8 mouse cellular contexts compared by ENCODE assay signal in genomic region chr5:99976334-99976955, GRCm38 (mm10). TPM values are rescaled to one million over a fixed set of nuclear protein-coding genes. Genes with fewer than 3 reads are reported as not detected.
A peak's percentile ranks its signal among the peaks of the same experiment; 100 is the strongest.
DNase-seq lines count a peak whose midpoint lies in the region; ATAC-seq lines count a peak whose summit lies in the region.

No protein-coding gene starts in this region.

- ATAC-seq in lung, embryonic 16.5 days (ENCODE audit: low read depth): no peak
- no peak for ATAC-seq in neural tube, embryonic 13.5 days (ENCODE audit: low read depth)

- peak overlapping the region; percentile 10; the same call in 1 of the 2 replicates for H3K27ac ChIP-seq in lung, embryonic 16.5 days (ENCODE audit: low read length)
- H3K27ac ChIP-seq in embryonic facial prominence, embryonic 10.5 days (replicated peaks): peak overlapping the region; percentile 100
- no peak overlapping the region for H3K27ac ChIP-seq in neural tube, embryonic 13.5 days (replicated peaks)

- peaks cover 25% of the 10 kb centered on the region for H3K4me1 ChIP-seq in lung, embryonic 16.5 days (replicated peaks; ENCODE audit: control insufficient read depth, insufficient read depth, low read length)
- peaks cover 33% of the 10 kb centered on the region for H3K4me1 ChIP-seq in embryonic facial prominence, embryonic 10.5 days
- H3K4me1 ChIP-seq in neural tube, embryonic 13.5 days (replicated peaks): peaks cover 53% of the 10 kb centered on the region

- DNase-seq in lung, postnatal 14 days: no peak
- DNase-seq in embryonic facial prominence, embryonic 10.5 days (ENCODE audit: low spot score): no peak
- DNase-seq in induced T-regulatory cell, adult 2 months (ENCODE audit: low read depth): peak; percentile 58
- DNase-seq in adrenal gland, adult 18-20 months (ENCODE audit: low spot score in 2 of 2): no peak
- DNase-seq in layer of hippocampus, postnatal 36 days: no peak
- no peak for DNase-seq in testis, postnatal 10 days (ENCODE audit: low spot score)

- WGBS in lung, embryonic 16.5 days: 4% methylated on average over 8 of the region's 8 CpGs
- WGBS in embryonic facial prominence, embryonic 10.5 days: 33% methylated on average over 8 of the region's 8 CpGs
- WGBS in neural tube, embryonic 13.5 days: 10% methylated on average over 8 of the region's 8 CpGs

- H3K27me3 ChIP-seq in lung, embryonic 16.5 days (ENCODE audit: control insufficient read depth, insufficient read depth, low read depth, low read length): no peaks in the 10 kb centered on the region
- H3K27me3 ChIP-seq in embryonic facial prominence, embryonic 10.5 days (replicated peaks; ENCODE audit: low read depth, poor library complexity, severe bottlenecking): no peaks in the 10 kb centered on the region
- no peaks in the 10 kb centered on the region for H3K27me3 ChIP-seq in neural tube, embryonic 13.5 days

- peak overlapping the region; percentile 99 for H3K9ac ChIP-seq in lung, embryonic 16.5 days (ENCODE audit: low read length)
- H3K9ac ChIP-seq in neural tube, embryonic 13.5 days: peak overlapping the region; percentile 96

- H3K4me2 ChIP-seq in lung, embryonic 16.5 days (ENCODE audit: low read depth, low read length): peak overlapping the region; percentile 67
- H3K4me2 ChIP-seq in neural tube, embryonic 13.5 days: peak overlapping the region; percentile 96

- peak overlapping the region; percentile 97 for H3K4me3 ChIP-seq in lung, embryonic 16.5 days (ENCODE audit: low read length)
- H3K4me3 ChIP-seq in embryonic facial prominence, embryonic 10.5 days: peak overlapping the region; percentile 97
- H3K4me3 ChIP-seq in neural tube, embryonic 13.5 days: peak overlapping the region; percentile 91

- H3K9me3 ChIP-seq in lung, embryonic 16.5 days (ENCODE audit: control insufficient read depth, low read length): no peaks in the 10 kb centered on the region
- H3K9me3 ChIP-seq in embryonic facial prominence, embryonic 10.5 days: peaks cover 2% of the 10 kb centered on the region; the same call in 1 of the 2 replicates
- H3K9me3 ChIP-seq in neural tube, embryonic 13.5 days: no peaks in the 10 kb centered on the region

- no peaks in the 10 kb centered on the region for H3K36me3 ChIP-seq in lung, embryonic 16.5 days (ENCODE audit: control insufficient read depth, insufficient read depth, low read length)
- peaks cover 53% of the 10 kb centered on the region for H3K36me3 ChIP-seq in embryonic facial prominence, embryonic 10.5 days (replicated peaks)
- peaks cover 4% of the 10 kb centered on the region; the same call in 1 of the 2 replicates for H3K36me3 ChIP-seq in neural tube, embryonic 13.5 days

RNA-seq across cellular contexts. Expression of gene Hnrnpd, which starts 2.3 kb away (rescaled TPM):
- 44.0 and 52.8 TPM in 2 replicates for polyA plus RNA-seq in lung, embryonic 16.5 days (2015; fragmentation: Nextera tagmentation; extraction: Ambion mirVana)
- 253 and 268 TPM in 2 replicates for polyA plus RNA-seq in embryonic facial prominence, embryonic 10.5 days (2016; fragmentation: Nextera tagmentation; extraction: Ambion mirVana)
- 202 and 252 TPM in 2 replicates for polyA plus RNA-seq in neural tube, embryonic 13.5 days (2015; fragmentation: Nextera tagmentation; extraction: Ambion mirVana)
- 10 to 100 TPM; 82.5 to 88.8 TPM for total RNA-seq in adrenal gland, adult 18-20 months (2021)
- total RNA-seq in layer of hippocampus, postnatal 36 days (2021): 100 to 1,000 TPM; 205 to 208 TPM

RNA-seq across cellular contexts. Expression of gene 4930524J08Rik, which starts 2.4 kb away (rescaled TPM):
- 1.7 TPM in 2 replicates for polyA plus RNA-seq in lung, embryonic 16.5 days (2015; fragmentation: Nextera tagmentation; extraction: Ambion mirVana)
- polyA plus RNA-seq in embryonic facial prominence, embryonic 10.5 days (2016; fragmentation: Nextera tagmentation; extraction: Ambion mirVana): 1.5 and 1.8 TPM in 2 replicates
- polyA plus RNA-seq in neural tube, embryonic 13.5 days (2015; fragmentation: Nextera tagmentation; extraction: Ambion mirVana): 3.5 TPM in 2 replicates
- 1 to 10 TPM; 1.8 to 2.0 TPM for total RNA-seq in adrenal gland, adult 18-20 months (2021)
- 1 to 10 TPM; 1.9 to 2.3 TPM for total RNA-seq in layer of hippocampus, postnatal 36 days (2021)
